Mouse (Mus musculus) CH12.LX (cell line): Measurements from ENCODE around the gene Pkd1l2. TPM values are rescaled to one million over a fixed set of nuclear protein-coding genes. Genes with fewer than 3 reads are reported as not detected.
A peak's percentile ranks its signal among the peaks of the same experiment; 100 is the strongest.

ENCODE experiments used
- DNase-seq: peaks from one replicate; pipeline ENCODE4 v3.0.0-alpha.2; 2013; ENCODE audit errors: extremely low read depth
- H3K27ac ChIP-seq: 2 replicates; pipeline ENCODE4 v1.5.1; 2012; ENCODE audit warnings: low read depth, mild to moderate bottlenecking, control low read depth, moderate library complexity; ENCODE audit not compliant: insufficient read depth
- H3K27me3 ChIP-seq: replicated peaks from 2 replicates; pipeline ENCODE3; 2012; ENCODE audit warnings: inconsistent platforms
- H3K36me3 ChIP-seq, 2 experiments: replicated peaks in 1 of 2; 2 replicates each; pipeline versions ENCODE3 to v1.6.1; 2012; ENCODE audit warnings: inconsistent platforms in 1 of 2, low read length in 1 of 2, mild to moderate bottlenecking in 1 of 2, mixed read lengths in 1 of 2, moderate library complexity in 1 of 2; ENCODE audit not compliant: control insufficient read depth in 1 of 2, insufficient read depth in 1 of 2
- H3K4me1 ChIP-seq, 2 experiments: 2 replicates each; pipeline ENCODE4 v1.6.1; 2012; ENCODE audit warnings: inconsistent platforms in 1 of 2, moderate library complexity in 1 of 2; ENCODE audit not compliant: insufficient read depth in 2 of 2, control insufficient read depth in 1 of 2
- H3K4me2 ChIP-seq: 2 replicates; pipeline ENCODE4 v1.6.1; 2012; ENCODE audit warnings: low read depth, mild to moderate bottlenecking, control low read depth; ENCODE audit not compliant: poor library complexity, insufficient read depth, severe bottlenecking
- H3K4me3 ChIP-seq, 3 experiments: fragments of 150-350 bp in 1 of 3; sonication (generic) in 1 of 3; replicated peaks in 1 of 3; 2 replicates each; pipeline versions ENCODE3 to v1.5.1; 2011 to 2012; ENCODE audit warnings: low read depth in 2 of 3, low read length in 2 of 3, mild to moderate bottlenecking in 2 of 3, moderate library complexity in 2 of 3, control low read depth in 1 of 3, improper control_type of control experiment in 1 of 3, inconsistent platforms in 1 of 3, mixed read lengths in 1 of 3; ENCODE audit not compliant: poor library complexity in 1 of 3
- H3K79me2 ChIP-seq: replicated peaks from 2 replicates; pipeline ENCODE4 v1.6.1; 2012; ENCODE audit warnings: mild to moderate bottlenecking, moderate library complexity; ENCODE audit not compliant: control insufficient read depth, poor library complexity, insufficient read depth, severe bottlenecking; ENCODE audit errors: extremely low read depth
- H3K9ac ChIP-seq: 2 replicates; pipeline ENCODE4 v1.6.1; 2012; ENCODE audit warnings: low read depth, mild to moderate bottlenecking, control low read depth, moderate library complexity; ENCODE audit not compliant: insufficient read depth
- H3K9me3 ChIP-seq: replicated peaks from 2 replicates; pipeline ENCODE3; 2012; ENCODE audit warnings: low read length, inconsistent platforms, mixed read lengths
- BHLHE40 ChIP-seq: IDR thresholded peaks from 2 replicates; pipeline ENCODE4 v1.6.1; 2011; ENCODE audit warnings: mild to moderate bottlenecking, low read depth, low read length, improper control_type of control experiment
- CHD2 ChIP-seq: IDR thresholded peaks from 2 replicates; pipeline ENCODE4 v1.6.1; 2011; ENCODE audit warnings: low read length, improper control_type of control experiment
- CTCF ChIP-seq, 2 experiments: IDR thresholded peaks in 1 of 2; conservative IDR thresholded peaks in 1 of 2; 2 replicates each; pipeline ENCODE4 v1.5.1; 2011 to 2012; ENCODE audit warnings: low read depth in 2 of 2, low read length in 2 of 2, improper control_type of control experiment in 1 of 2, inconsistent platforms in 1 of 2, mild to moderate bottlenecking in 1 of 2, moderate library complexity in 1 of 2
- E2F4 ChIP-seq: IDR thresholded peaks from 2 replicates; pipeline ENCODE4 v1.6.1; 2011; ENCODE audit warnings: low read depth, low read length, improper control_type of control experiment; ENCODE audit not compliant: insufficient replicate concordance
- ELF1 ChIP-seq: IDR thresholded peaks from 2 replicates; pipeline ENCODE4 v1.6.1; 2014; ENCODE audit warnings: low read depth, mild to moderate bottlenecking, inconsistent platforms, low read length, improper control_type of control experiment
- EP300 ChIP-seq: IDR thresholded peaks from 2 replicates; pipeline ENCODE4 v1.6.1; 2011; ENCODE audit warnings: low read length, improper control_type of control experiment
- ETS1 ChIP-seq: conservative IDR thresholded peaks from 2 replicates; pipeline ENCODE4 v1.6.1; 2012; ENCODE audit warnings: low read depth, mild to moderate bottlenecking, inconsistent platforms, low read length, improper control_type of control experiment, moderate library complexity
- GABPA ChIP-seq: IDR thresholded peaks from 2 replicates; pipeline ENCODE4 v1.6.1; 2012; ENCODE audit warnings: low read depth, low read length, improper control_type of control experiment, inconsistent platforms; ENCODE audit not compliant: insufficient replicate concordance
- IRF4 ChIP-seq: IDR thresholded peaks from 2 replicates; pipeline ENCODE4 v1.6.1; 2014; ENCODE audit warnings: low read depth, mild to moderate bottlenecking, inconsistent platforms, low read length, improper control_type of control experiment
- JUN ChIP-seq: IDR thresholded peaks from 2 replicates; pipeline ENCODE4 v1.6.1; 2011; ENCODE audit warnings: low read depth, mild to moderate bottlenecking, low read length, improper control_type of control experiment, moderate library complexity; ENCODE audit not compliant: insufficient read depth
- KAT2A ChIP-seq: IDR thresholded peaks from 2 replicates; pipeline ENCODE4 v1.6.1; 2012; ENCODE audit warnings: low read length, improper control_type of control experiment, inconsistent platforms; ENCODE audit not compliant: insufficient replicate concordance
- MAFK ChIP-seq: IDR thresholded peaks from 2 replicates; pipeline ENCODE4 v1.6.1; 2011; ENCODE audit warnings: low read length, improper control_type of control experiment; ENCODE audit not compliant: insufficient replicate concordance
- MAX ChIP-seq: IDR thresholded peaks from 2 replicates; pipeline ENCODE4 v1.6.1; 2011; ENCODE audit warnings: low read length, improper control_type of control experiment
- MEF2A ChIP-seq: IDR thresholded peaks from 2 replicates; pipeline ENCODE4 v1.6.1; 2014; ENCODE audit warnings: low read depth, mild to moderate bottlenecking, inconsistent platforms, low read length, improper control_type of control experiment, borderline replicate concordance
- MYC ChIP-seq: IDR thresholded peaks from 2 replicates; pipeline ENCODE4 v1.6.1; 2011; ENCODE audit warnings: low read depth, mild to moderate bottlenecking, improper control_type of control experiment, low read length
- NELFE ChIP-seq: IDR thresholded peaks from 2 replicates; pipeline ENCODE4 v1.6.1; 2011; ENCODE audit warnings: low read depth, low read length, improper control_type of control experiment
- PAX5 ChIP-seq: IDR thresholded peaks from 2 replicates; pipeline ENCODE4 v1.6.1; 2012; ENCODE audit warnings: low read length, inconsistent platforms, mixed read lengths
- POLR2A ChIP-seq: IDR thresholded peaks from 2 replicates; pipeline ENCODE4 v1.6.1; 2011; ENCODE audit warnings: low read depth, mild to moderate bottlenecking, improper control_type of control experiment, low read length
- SMC3 ChIP-seq: IDR thresholded peaks from 2 replicates; pipeline ENCODE4 v1.6.1; 2011; ENCODE audit warnings: low read depth, low read length, improper control_type of control experiment
- TBP ChIP-seq: conservative IDR thresholded peaks from 2 replicates; pipeline ENCODE4 v1.6.1; 2011; ENCODE audit warnings: low read depth, low read length, improper control_type of control experiment
- TCF12 ChIP-seq: IDR thresholded peaks from 2 replicates; pipeline ENCODE4 v1.6.1; 2014; ENCODE audit warnings: low read depth, mild to moderate bottlenecking, inconsistent platforms, low read length, improper control_type of control experiment
- USF2 ChIP-seq: conservative IDR thresholded peaks from 2 replicates; pipeline ENCODE4 v1.6.1; 2011; ENCODE audit warnings: low read depth, low read length, improper control_type of control experiment
- ZC3H11A ChIP-seq: IDR thresholded peaks from 2 replicates; pipeline ENCODE4 v1.6.1; 2012; ENCODE audit warnings: low read depth, mild to moderate bottlenecking, inconsistent platforms, low read length, improper control_type of control experiment
- ZKSCAN1 ChIP-seq: IDR thresholded peaks from 2 replicates; pipeline ENCODE4 v1.6.1; 2012; ENCODE audit warnings: low read depth, inconsistent platforms, low read length, improper control_type of control experiment, borderline replicate concordance
- ZMIZ1 ChIP-seq: IDR thresholded peaks from 2 replicates; pipeline ENCODE4 v1.6.1; 2012; ENCODE audit warnings: low read depth, mild to moderate bottlenecking, inconsistent platforms, low read length, improper control_type of control experiment
- dilution Hi-C: fragments of 300-500 bp; cut with MboI; formaldehyde crosslinking; loops from 2 replicates; pipeline ENCODE4 v1.14.3; 2020; ENCODE audit warnings: low sequenced_read_pairs; ENCODE audit not compliant: extremely low pct_unique_long_range_greater_than_20kb, extremely low pct_ligation_motif_present
- in situ Hi-C: fragments of 300-500 bp; cut with MboI; formaldehyde crosslinking; loops from 3 replicates; pipeline ENCODE4 v1.14.3; 2019; ENCODE audit warnings: low sequenced_read_pairs, low pct_ligation_motif_present, low pct_unique_long_range_greater_than_20kb, mixed read lengths
- polyA plus RNA-seq: library from polyadenylated mRNA; unstranded; fragments of >175 nt; gene quantifications from 2 replicates; pipeline ENCODE4 v1.2.1, GENCODE M21; 2012; ENCODE audit warnings: low read depth; ENCODE audit not compliant: insufficient read length
- total RNA-seq, 2 experiments: library from RNA; depleted of rRNA; stranded (reverse); fragments of 300-350 nt in 1 of 2; fragments of >200 nt in 1 of 2; gene quantifications; 2 replicates each; pipeline ENCODE4 v1.2.3; 2012 to 2014

The Pkd1l2 gene
- total RNA-seq (2012; rRNA removed), result not detected in 2 replicates
- not detected in 2 replicates for total RNA-seq (2014; rRNA removed)
- 0.06 TPM in 1 of 2 replicates, not detected in the other for polyA plus RNA-seq

DNA sequence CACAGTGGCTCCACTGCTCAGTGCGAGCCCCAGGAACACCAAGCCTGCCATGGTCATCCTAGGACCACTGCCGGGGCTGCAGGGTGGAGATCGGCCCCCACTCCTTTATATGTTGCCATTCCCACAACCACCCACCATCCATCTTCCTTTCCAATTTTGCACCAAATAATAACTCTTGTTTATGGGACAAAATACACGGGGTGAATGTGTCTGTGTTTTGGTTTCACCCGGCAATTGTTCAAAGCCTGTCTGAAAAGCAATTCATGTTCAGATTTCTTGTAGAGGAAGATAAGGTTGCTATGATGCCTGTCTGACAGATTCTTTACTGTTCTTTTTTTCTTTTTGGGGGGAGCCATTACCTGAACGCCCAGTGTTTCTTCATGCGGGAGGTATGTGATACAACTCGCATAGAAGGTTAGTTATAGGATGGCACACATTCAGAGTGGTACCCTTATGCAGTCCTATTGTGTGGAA is at the start of gene Pkd1l2:
Gene Pkd1l2 (minus strand): TSS at position 51 of the 474 bp plus-strand sequence.
- Histone ChIP-seq H3K9ac (no peak within 1 kb of the TSS), H3K4me2 (no peak within 1 kb of the TSS), H3K27ac (no peak within 1 kb of the TSS), H3K9me3 (peaks cover 8% of the 10 kb centered on the region), H3K79me2 (no peaks in the 10 kb centered on the region), H3K4me1 (no peaks in the 10 kb centered on the region)
- dilution Hi-C loops (no loop called here), in situ Hi-C loops (no loop called here)
- no peak for DNase-seq
- TF ChIP-seq USF2, result no peak
- TF ChIP-seq MAFK, result no peak
- TF ChIP-seq GABPA, result no peak
- TF ChIP-seq CTCF (conservative IDR thresholded peaks at IDR 0.05 in 1 of 2, IDR thresholded peaks at IDR 0.05 in 1 of 2; ENCODE audit: low read depth in 2 of 2, low read length in 2 of 2), result no peak
- TF ChIP-seq ZKSCAN1, result no peak
- TF ChIP-seq EP300, result no peak
- no peak for TF ChIP-seq TCF12
- no peak for TF ChIP-seq POLR2A
- TF ChIP-seq BHLHE40, result no peak
- no peak for TF ChIP-seq ETS1
- no peak for TF ChIP-seq E2F4
- no peak for TF ChIP-seq KAT2A
- no peak for TF ChIP-seq MYC
- no peak for TF ChIP-seq TBP
- TF ChIP-seq, all 38 proteins: peak for 0
- Histone ChIP-seq H3K4me3 (no peak within 1 kb of the TSS), H3K27me3 (peaks cover 45% of the 10 kb centered on the region), H3K36me3 (no peaks in the 10 kb centered on the region)

DNA sequence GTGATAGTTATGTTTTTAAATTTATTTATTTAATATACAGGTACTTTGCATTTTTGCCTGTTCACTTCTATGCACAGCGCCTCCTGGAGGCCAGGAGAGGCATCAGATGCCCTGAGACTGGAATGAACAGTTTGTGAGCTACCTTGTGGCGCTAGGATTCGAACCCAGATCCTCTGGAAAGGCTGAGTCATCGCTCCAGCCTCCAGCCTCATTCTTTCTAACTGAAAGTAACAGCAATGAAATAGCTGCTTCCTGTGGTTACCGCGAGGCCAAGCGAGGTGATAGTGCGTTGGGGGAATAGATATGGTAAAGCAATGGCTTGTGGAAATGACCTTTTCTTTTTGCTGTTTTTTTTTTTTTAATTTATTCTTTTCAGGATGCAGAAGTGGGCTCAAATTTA is 44.8 kb upstream of the Pkd1l2 start:
- TF ChIP-seq E2F4 (no peak), CTCF (conservative IDR thresholded peaks at IDR 0.05 in 1 of 2, IDR thresholded peaks at IDR 0.05 in 1 of 2; ENCODE audit: low read depth in 2 of 2, low read length in 2 of 2) (peak; percentile 38 to 41; a peak in 3 of 4 replicates)
- TF ChIP-seq, all 38 proteins: peak for 1
- in situ Hi-C loops (no loop called here), dilution Hi-C loops (no loop called here)
- no peak for DNase-seq
- no peak overlapping the region for H3K4me3 ChIP-seq
- H3K4me1 ChIP-seq, result peaks cover 7 to 13% of the 10 kb centered on the region in 2 experiments
- no peaks in the 10 kb centered on the region for H3K9me3 ChIP-seq
- no peak overlapping the region for H3K9ac ChIP-seq
- H3K27ac ChIP-seq, result no peak overlapping the region
- no peak overlapping the region for H3K4me2 ChIP-seq
- peaks cover 10% of the 10 kb centered on the region for H3K27me3 ChIP-seq
- H3K36me3 ChIP-seq, result no peaks in the 10 kb centered on the region
- H3K79me2 ChIP-seq, result no peaks in the 10 kb centered on the region

DNA sequence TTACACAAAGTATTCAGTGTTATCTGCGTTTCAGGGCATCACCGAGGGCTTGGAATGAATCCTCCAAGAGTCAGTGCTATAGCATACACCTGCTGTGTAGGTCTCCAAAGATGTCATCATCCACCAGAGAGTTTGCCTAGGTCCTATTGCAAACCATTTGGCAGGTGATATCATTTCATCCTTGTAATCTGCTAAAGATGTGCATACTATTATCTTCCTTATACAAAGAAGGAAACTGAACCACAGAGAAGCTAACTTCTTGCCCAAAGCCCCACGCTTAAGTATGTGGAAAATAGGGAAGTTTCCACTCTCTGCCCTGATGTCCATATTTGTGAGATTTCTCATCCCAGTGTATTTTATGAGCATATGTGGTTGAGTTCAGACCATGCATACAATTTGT is 44.2 kb upstream of the Pkd1l2 start:
- Histone ChIP-seq H3K9me3 (no peaks in the 10 kb centered on the region), H3K79me2 (no peaks in the 10 kb centered on the region), H3K4me1 (peaks cover 10 to 17% of the 10 kb centered on the region in 2 experiments), H3K27me3 (peaks cover 6% of the 10 kb centered on the region), H3K36me3 (no peaks in the 10 kb centered on the region), H3K4me2 (peak overlapping the region; percentile 12; the same call in 1 of the 2 replicates), H3K9ac (no peak overlapping the region), H3K27ac (no peak overlapping the region), H3K4me3 (no peak overlapping the region)
- no peak for DNase-seq
- dilution Hi-C loops, result no loop called here
- in situ Hi-C loops, result no loop called here
- no peak for TF ChIP-seq MEF2A
- TF ChIP-seq ELF1, result no peak
- no peak for TF ChIP-seq ZC3H11A
- no peak for TF ChIP-seq MAX
- no peak for TF ChIP-seq MAFK
- no peak for TF ChIP-seq MYC
- no peak for TF ChIP-seq SMC3
- no peak for TF ChIP-seq IRF4
- TF ChIP-seq USF2, result no peak
- TF ChIP-seq NELFE, result no peak
- TF ChIP-seq PAX5, result no peak
- TF ChIP-seq BHLHE40, result no peak
- TF ChIP-seq CHD2, result no peak
- no peak for TF ChIP-seq JUN
- no peak for TF ChIP-seq KAT2A
- TF ChIP-seq TBP, result no peak
- TF ChIP-seq TCF12, result no peak
- no peak for TF ChIP-seq ZMIZ1
- no peak for TF ChIP-seq ETS1
